Mouse (Mus musculus) limb, embryonic 15.5 days (tissue): Measurements from ENCODE around the gene Smarcd3. TPM values are rescaled to one million over a fixed set of nuclear protein-coding genes. Genes with fewer than 3 reads are reported as not detected.

Source experiments
- ATAC-seq: fragments of 200-750 bp; cut with Nextera tagmentation; 2 replicates; pipeline ENCODE4 v1.8.0; 2017; ENCODE audit warnings: low read depth, moderate TSS enrichment; ENCODE audit not compliant: insufficient number of reproducible peaks, low FRiP score, low TSS enrichment
- H3K27ac ChIP-seq: fragments of 300-500 bp; sonication (generic); 2 replicates; pipeline ENCODE4 v1.5.1; 2015; ENCODE audit warnings: moderate library complexity, mild to moderate bottlenecking, inconsistent platforms
- H3K27me3 ChIP-seq: fragments of 300-500 bp; sonication (generic); 2 replicates; pipeline ENCODE4 v1.6.1; 2015; ENCODE audit warnings: inconsistent platforms
- H3K36me3 ChIP-seq: fragments of 300-500 bp; sonication (generic); 2 replicates; pipeline ENCODE4 v1.6.1; 2015; ENCODE audit warnings: inconsistent platforms
- H3K4me1 ChIP-seq: fragments of 300-500 bp; sonication (generic); 2 replicates; pipeline ENCODE4 v1.6.1; 2015; ENCODE audit warnings: inconsistent platforms
- H3K4me2 ChIP-seq: fragments of 300-500 bp; sonication (generic); 2 replicates; pipeline ENCODE4 v1.6.1; 2015; ENCODE audit warnings: mild to moderate bottlenecking, inconsistent platforms
- H3K4me3 ChIP-seq: fragments of 300-500 bp; sonication (generic); 2 replicates; pipeline ENCODE4 v1.5.1; 2015; ENCODE audit warnings: mild to moderate bottlenecking, inconsistent platforms
- H3K9ac ChIP-seq: fragments of 300-500 bp; sonication (generic); 2 replicates; pipeline ENCODE4 v1.6.1; 2015; ENCODE audit warnings: inconsistent platforms
- H3K9me3 ChIP-seq: fragments of 300-500 bp; sonication (generic); 2 replicates; pipeline ENCODE4 v1.6.1; 2016; ENCODE audit warnings: inconsistent platforms
- WGBS: fragments of 180-500 bp; shearing (Covaris S2); methylation state at CpG from one replicate; pipeline ENCODE4 v1.1.7; 2015; 5-methylcytosine and 5-hydroxymethylcytosine counted together
- polyA plus RNA-seq: library from polyadenylated mRNA; unstranded; fragments of >200 nt; fragmentation: Nextera tagmentation; extraction: Ambion mirVana; gene quantifications from 2 replicates; pipeline ENCODE4 v1.2.1, GENCODE M21; 2015

Smarcd3 gene
- polyA plus RNA-seq, 1 experiment from 2014 or later = 37.2 TPM

GRCm38 (mm10) chr5:24594346-24594745 is 29.9 kb downstream of the Smarcd3 start:
- H3K9me3 ChIP-seq = no peaks in the 10 kb centered on the region
- no peak overlapping the region for H3K9ac ChIP-seq
- H3K4me3 ChIP-seq = no peak overlapping the region
- peaks cover 51% of the 10 kb centered on the region for H3K4me1 ChIP-seq
- peaks cover 68% of the 10 kb centered on the region for H3K36me3 ChIP-seq
- no peak overlapping the region for H3K4me2 ChIP-seq
- ATAC-seq = no peak
- no peak overlapping the region for H3K27ac ChIP-seq
- no peaks in the 10 kb centered on the region for H3K27me3 ChIP-seq
- WGBS = 91% methylated on average over 5 of the region's 5 CpGs

GRCm38 (mm10) chr5:24593928-24594327 is 30.3 kb downstream of the Smarcd3 start:
- Histone ChIP-seq H3K27me3 (no peaks in the 10 kb centered on the region), H3K4me1 (peaks cover 49% of the 10 kb centered on the region), H3K27ac (no peak overlapping the region), H3K36me3 (peaks cover 72% of the 10 kb centered on the region), H3K9ac (no peak overlapping the region), H3K4me2 (no peak overlapping the region), H3K9me3 (no peaks in the 10 kb centered on the region), H3K4me3 (no peak overlapping the region)
- 66% methylated on average over 10 of the region's 10 CpGs for WGBS
- no peak for ATAC-seq

GRCm38 (mm10) chr5:24593230-24593629 is 31.0 kb downstream of the Smarcd3 start:
- Histone ChIP-seq H3K27me3 (no peaks in the 10 kb centered on the region), H3K36me3 (peaks cover 79% of the 10 kb centered on the region), H3K9ac (no peak overlapping the region), H3K4me3 (no peak overlapping the region), H3K4me1 (peaks cover 44% of the 10 kb centered on the region), H3K27ac (no peak overlapping the region), H3K9me3 (no peaks in the 10 kb centered on the region), H3K4me2 (no peak overlapping the region)
- ATAC-seq = no peak
- 78% methylated on average over 10 of the region's 10 CpGs for WGBS

- Histone ChIP-seq H3K9ac (no peak overlapping the region), H3K27me3 (no peaks in the 10 kb centered on the region), H3K4me1 (peaks cover 46% of the 10 kb centered on the region), H3K36me3 (peaks cover 82% of the 10 kb centered on the region), H3K9me3 (no peaks in the 10 kb centered on the region), H3K4me3 (no peak overlapping the region), H3K27ac (no peak overlapping the region), H3K4me2 (no peak overlapping the region)
- WGBS = 60% methylated on average over 21 of the region's 21 CpGs
- peak; percentile 41; the same call in 1 of the 2 replicates for ATAC-seq
Observed at GRCm38 (mm10) chr5:24592471-24593160, 31.6 kb downstream of the Smarcd3 start.

GRCm38 (mm10) chr5:24591796-24592470 is 32.3 kb downstream of the Smarcd3 start:
- H3K9ac ChIP-seq = no peak overlapping the region
- peaks cover 82% of the 10 kb centered on the region for H3K36me3 ChIP-seq
- no peak overlapping the region for H3K27ac ChIP-seq
- ATAC-seq = no peak
- H3K9me3 ChIP-seq = no peaks in the 10 kb centered on the region
- H3K4me1 ChIP-seq = peaks cover 47% of the 10 kb centered on the region
- WGBS = 59% methylated on average over 24 of the region's 24 CpGs
- H3K27me3 ChIP-seq = no peaks in the 10 kb centered on the region
- H3K4me3 ChIP-seq = no peak overlapping the region
- no peak overlapping the region for H3K4me2 ChIP-seq

GRCm38 (mm10) chr5:24591268-24591721 is 32.9 kb downstream of the Smarcd3 start:
- H3K4me1 ChIP-seq = peaks cover 40% of the 10 kb centered on the region
- H3K4me2 ChIP-seq = no peak overlapping the region
- no peak overlapping the region for H3K4me3 ChIP-seq
- H3K9ac ChIP-seq = no peak overlapping the region
- no peak overlapping the region for H3K27ac ChIP-seq
- ATAC-seq = no peak
- H3K9me3 ChIP-seq = no peaks in the 10 kb centered on the region
- H3K27me3 ChIP-seq = no peaks in the 10 kb centered on the region
- H3K36me3 ChIP-seq = peaks cover 82% of the 10 kb centered on the region
- 30% methylated on average over 23 of the region's 23 CpGs for WGBS

GRCm38 (mm10) chr5:24589511-24590500 is 34.4 kb downstream of the Smarcd3 start:
- Histone ChIP-seq H3K4me1 (peaks cover 41% of the 10 kb centered on the region), H3K4me3 (no peak overlapping the region), H3K9me3 (no peaks in the 10 kb centered on the region), H3K4me2 (no peak overlapping the region), H3K9ac (no peak overlapping the region), H3K27me3 (no peaks in the 10 kb centered on the region), H3K36me3 (peaks cover 68% of the 10 kb centered on the region), H3K27ac (no peak overlapping the region)
- WGBS = 89% methylated on average over 20 of the region's 20 CpGs
- ATAC-seq = no peak

- Histone ChIP-seq H3K4me1 (peaks cover 35% of the 10 kb centered on the region), H3K4me2 (peak overlapping the region; percentile 78), H3K9ac (peak overlapping the region; percentile 66), H3K9me3 (no peaks in the 10 kb centered on the region), H3K4me3 (peak overlapping the region; percentile 86), H3K36me3 (peaks cover 42% of the 10 kb centered on the region), H3K27me3 (no peaks in the 10 kb centered on the region), H3K27ac (peak overlapping the region; percentile 82)
- 26% methylated on average over 4 of the region's 4 CpGs for WGBS
- no peak for ATAC-seq
Observed at GRCm38 (mm10) chr5:24587200-24587577, 37.0 kb downstream of the Smarcd3 start.

GRCm38 (mm10) chr5:24586547-24587199 is 37.5 kb downstream of the Smarcd3 start, which contains the start of gene Chpf2:
Gene Chpf2, plus strand, starts transcription at chr5:24586741.
- H3K36me3 ChIP-seq = peaks cover 37% of the 10 kb centered on the region
- H3K9ac ChIP-seq = peak within 1 kb of the TSS; percentile 66
- peak within 1 kb of the TSS; percentile 82 for H3K27ac ChIP-seq
- no peaks in the 10 kb centered on the region for H3K9me3 ChIP-seq
- WGBS = 0% methylated on average over 43 of the region's 43 CpGs
- peak; percentile 90 for ATAC-seq
- H3K4me3 ChIP-seq = peak within 1 kb of the TSS; percentile 86
- H3K4me2 ChIP-seq = peak within 1 kb of the TSS; percentile 78
- peaks cover 30% of the 10 kb centered on the region for H3K4me1 ChIP-seq
- H3K27me3 ChIP-seq = no peaks in the 10 kb centered on the region

GRCm38 (mm10) chr5:24586106-24586505 is 38.1 kb downstream of the Smarcd3 start:
- H3K4me1 ChIP-seq = peaks cover 26% of the 10 kb centered on the region
- H3K4me2 ChIP-seq = peak overlapping the region; percentile 78
- H3K4me3 ChIP-seq = peak overlapping the region; percentile 86
- H3K36me3 ChIP-seq = peaks cover 31% of the 10 kb centered on the region
- H3K9me3 ChIP-seq = no peaks in the 10 kb centered on the region
- ATAC-seq = no peak
- peak overlapping the region; percentile 38; the same call in 1 of the 2 replicates for H3K9ac ChIP-seq
- 7% methylated on average over 8 of the region's 8 CpGs for WGBS
- no peaks in the 10 kb centered on the region for H3K27me3 ChIP-seq
- no peak overlapping the region for H3K27ac ChIP-seq
